Mouse (Mus musculus): ENCODE measurements around the gene Ap4e1.

Gene Ap4e1

GRCm38 (mm10) chr2:127008469-127008998, at the start of gene Ap4e1:
Ap4e1 (plus strand) TSS chr2:127008717.
- DNase-seq, result peak; percentile 90

DNA sequence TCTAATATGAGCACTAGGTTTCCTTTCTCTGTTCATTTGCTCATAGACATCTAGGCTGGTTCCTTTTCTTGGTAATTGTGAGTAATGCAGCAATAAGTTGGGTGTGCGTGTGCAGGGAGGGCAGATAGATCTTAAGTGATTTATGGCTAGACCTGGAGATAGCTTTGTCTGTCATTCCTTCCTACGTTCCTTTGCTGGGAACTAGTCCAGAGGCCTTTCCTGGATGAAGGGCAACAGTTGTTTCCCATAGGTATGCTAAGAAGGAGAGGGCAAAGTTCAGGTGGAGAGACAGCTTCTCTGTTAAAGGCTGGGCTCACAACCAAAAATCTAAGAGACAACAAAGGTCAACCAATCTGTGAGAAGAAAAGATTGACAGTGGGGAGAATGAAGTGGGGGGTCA, 46.8 kb upstream of the Ap4e1 start:
- DNase-seq, result no peak

- DNase-seq, result no peak
These were observed 31.1 kb upstream of the Ap4e1 start for GRCm38 (mm10) chr2:126977428-126977827.

GRCm38 (mm10) chr2:126983221-126983620, 25.3 kb upstream of the Ap4e1 start:
- DNase-seq, result no peak

GRCm38 (mm10) chr2:126989919-126990318, 18.6 kb upstream of the Ap4e1 start:
- no peak for DNase-seq

DNA sequence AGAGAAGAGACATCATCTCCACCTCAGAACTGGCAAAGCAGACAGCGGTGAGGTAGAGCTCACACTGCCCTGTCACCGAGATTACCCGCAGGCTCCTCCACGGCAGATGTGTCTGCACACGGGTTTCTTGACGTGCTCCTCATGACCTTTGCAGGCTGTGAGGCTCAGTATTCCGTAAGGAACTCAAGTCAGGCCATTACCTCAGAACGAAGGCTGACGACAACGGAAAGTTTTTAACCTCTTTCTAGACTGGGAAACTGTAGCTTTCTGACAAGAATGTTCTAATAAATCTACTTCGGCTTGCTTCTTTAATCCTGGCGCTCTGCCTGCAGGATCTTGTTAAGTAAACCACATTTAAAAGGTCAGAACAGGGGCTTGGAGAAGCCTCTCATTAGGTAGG, 15.8 kb upstream of the Ap4e1 start:
- DNase-seq, result no peak

DNA sequence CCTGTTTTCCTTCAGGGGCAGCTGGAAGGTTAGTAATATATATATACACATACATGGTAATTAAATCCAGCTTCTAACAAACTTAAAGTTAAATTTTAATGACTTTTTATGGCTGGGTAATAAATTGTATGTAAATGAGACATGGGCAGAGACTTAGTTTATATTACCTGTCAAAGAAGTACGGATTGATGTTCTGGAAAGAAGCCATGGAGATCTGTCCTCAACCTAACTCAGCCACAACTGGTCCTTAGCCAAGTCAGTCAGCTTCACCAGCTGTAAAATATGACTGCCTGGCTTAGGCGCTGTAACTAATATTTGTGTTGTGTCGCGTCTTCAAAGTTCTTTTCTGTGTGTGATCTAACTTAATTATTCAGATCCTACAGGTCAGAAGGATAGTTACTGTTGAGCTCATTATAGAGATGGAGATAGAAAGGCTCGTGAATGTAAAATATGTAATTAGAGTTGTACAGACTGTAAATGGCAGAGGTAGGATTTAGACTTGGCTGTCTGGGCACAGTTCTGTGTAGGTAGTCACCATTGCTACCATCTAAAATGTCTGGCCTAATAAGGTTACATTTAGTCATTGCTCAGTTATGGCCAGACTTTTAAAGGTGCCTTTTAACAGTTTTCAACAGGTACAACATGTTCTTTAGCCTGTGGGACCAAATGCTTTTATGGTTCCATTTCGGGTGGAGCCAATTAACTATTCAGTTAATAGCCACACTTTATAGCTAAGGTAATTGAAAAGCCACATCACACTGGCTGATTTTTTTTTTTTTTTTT, 13.9 kb upstream of the Ap4e1 start:
- DNase-seq, result no peak

DNA sequence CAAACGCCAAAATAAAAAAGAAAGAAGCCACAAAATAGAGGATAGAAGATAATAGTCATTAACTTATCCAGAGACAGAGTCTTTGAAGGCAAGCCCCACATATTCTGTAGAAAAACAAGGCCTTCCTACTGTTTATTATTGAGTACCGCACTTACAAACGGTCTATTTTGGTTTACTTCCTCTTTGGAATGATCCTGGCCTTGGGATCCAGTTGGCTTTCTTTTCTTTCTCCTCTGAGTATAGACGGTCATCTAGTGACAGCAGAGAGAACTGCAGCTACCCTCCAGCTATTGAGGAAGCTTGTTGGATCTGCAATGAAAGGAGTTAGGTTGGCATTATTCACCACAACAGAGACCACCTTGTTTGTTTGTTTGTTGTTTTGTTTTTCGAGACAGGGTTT, 11.8 kb upstream of the Ap4e1 start:
- peak; percentile 65 for DNase-seq

- no peak for DNase-seq
These were observed 10.3 kb upstream of the Ap4e1 start for GRCm38 (mm10) chr2:126998219-126998618.

GRCm38 (mm10) chr2:127000406-127001324, 7.9 kb upstream of the Ap4e1 start:
- no peak for DNase-seq

DNA sequence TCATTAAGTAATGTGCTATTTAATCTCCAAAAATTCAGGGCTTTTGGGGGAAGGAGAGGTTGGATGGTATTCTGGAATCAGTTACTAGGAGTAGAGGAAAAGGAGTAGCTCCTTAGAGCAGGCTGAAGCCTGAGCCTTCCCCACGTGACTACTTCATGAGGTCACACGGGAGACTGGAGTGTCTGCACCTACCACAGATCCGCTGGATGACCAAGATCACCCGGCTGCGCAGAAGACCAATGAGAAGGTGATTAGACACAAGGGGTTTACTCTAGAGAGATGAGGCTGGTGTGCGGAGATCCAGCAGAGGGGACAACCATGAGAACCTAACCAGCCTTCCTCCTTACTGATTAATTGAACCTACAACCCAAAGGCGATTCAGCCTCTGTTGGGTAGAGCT, 4.5 kb upstream of the Ap4e1 start:
- DNase-seq, result no peak

- peak; percentile 17 for DNase-seq
These were observed 1.7 kb upstream of the Ap4e1 start for GRCm38 (mm10) chr2:127006634-127007370.

GRCm38 (mm10) chr2:127007509-127007908, 1.0 kb upstream of the Ap4e1 start:
- no peak for DNase-seq

DNA sequence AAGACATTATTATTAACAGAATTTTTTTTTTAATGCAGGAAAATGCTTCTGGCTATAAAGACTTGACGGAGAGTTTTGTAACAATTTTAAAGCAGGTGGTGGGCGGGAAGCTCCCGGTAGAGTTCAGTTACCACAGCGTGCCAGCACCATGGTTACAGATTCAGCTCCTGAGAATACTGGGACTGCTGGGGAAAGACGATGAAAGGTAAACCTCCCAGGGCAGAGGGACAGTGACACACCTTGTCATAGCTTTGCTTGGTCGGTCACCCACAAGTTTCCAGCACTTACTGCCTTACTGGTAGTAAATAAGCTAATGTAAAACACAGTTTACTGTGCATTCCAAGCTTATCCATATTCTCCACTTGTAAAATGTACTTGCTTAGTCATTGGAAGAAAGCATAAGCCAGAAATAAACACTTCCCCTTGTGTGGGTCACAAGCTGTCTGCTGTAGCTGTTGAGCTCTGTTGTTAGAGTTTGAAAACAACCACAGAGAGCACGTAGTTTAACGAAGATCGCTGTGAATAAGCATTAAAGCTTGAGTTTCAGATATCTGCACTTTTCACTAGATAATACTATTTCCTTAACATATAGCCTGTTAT, 26.6 kb downstream of the Ap4e1 start:
- DNase-seq, result peak; percentile 50

DNA sequence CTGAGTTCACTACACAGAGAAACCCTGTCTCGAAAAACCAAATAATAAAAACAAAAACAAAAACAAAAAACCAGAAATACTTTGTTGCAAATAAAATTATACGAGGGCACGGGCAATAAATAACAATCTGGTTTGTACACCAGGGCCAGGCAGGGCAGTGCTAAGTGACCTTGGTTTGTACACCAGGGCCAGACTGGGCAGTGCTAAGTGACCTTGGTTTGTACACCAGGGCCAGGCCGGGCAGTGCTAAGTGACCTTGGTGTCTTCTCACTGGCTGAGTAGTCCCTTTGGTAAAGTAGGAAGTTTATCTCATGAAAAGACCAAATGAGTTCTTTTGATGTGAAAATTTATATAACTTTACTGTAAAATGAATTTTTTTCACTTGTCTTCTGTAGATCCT, 28.8 kb downstream of the Ap4e1 start:
- no peak for DNase-seq

DNA sequence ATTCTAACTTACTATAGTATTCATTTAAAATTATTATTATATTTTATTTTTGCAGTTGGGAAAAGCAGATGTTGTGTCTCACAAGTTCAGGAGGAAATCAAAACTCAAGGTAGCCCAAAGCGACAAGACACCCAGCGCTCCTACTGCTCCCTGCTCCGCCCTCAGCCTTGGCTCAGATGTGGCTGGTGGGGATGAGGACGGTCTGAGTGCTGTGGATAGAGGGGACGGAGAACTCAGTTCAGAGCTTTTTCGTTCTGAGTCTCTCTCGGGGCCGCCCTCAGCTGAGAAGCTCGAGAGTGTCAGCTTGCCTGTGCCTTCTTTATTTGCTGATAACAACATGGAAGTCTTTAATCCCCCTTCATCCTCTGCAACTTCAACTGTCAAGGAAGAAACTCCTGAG, 53.0 kb downstream of the Ap4e1 start:
- DNase-seq, result no peak

GRCm38 (mm10) chr2:127068806-127069205, 60.3 kb downstream of the Ap4e1 start:
- no peak for DNase-seq

DNA sequence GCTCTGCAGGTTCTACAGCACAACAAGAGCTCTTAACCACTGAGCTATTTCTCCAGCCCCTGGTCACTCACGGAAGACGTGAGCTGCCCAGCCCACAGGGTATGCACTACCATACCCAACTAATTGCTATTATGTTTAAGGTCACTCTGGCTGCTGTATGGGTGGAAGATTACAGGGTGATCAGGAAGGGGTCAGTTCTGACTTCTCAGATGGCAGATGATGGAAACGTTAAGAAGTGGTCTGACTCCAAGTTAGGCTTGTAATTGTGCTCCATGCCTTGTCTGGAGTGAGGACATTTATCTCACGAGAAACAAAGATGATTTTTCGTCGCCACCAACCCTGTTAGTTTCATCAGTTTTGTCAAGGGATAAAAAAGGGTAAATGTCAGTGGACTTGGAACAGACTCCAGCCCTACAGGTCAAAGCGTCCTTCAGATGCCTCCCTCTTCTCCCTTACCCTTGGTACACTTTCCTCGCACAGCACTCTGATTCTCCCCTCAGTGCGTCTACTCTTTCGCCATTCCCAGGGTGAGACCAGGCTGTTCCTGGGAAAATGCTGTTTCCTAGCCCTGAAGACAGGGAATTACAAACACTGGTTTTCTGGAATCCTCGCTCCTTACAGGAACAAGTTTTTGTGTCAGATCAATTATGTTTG, 61.4 kb downstream of the Ap4e1 start:
- DNase-seq, result no peak

- peak; percentile 87 for DNase-seq
These were observed 61.9 kb downstream of the Ap4e1 start, which contains the start of gene Blvra for GRCm38 (mm10) chr2:127070435-127070841. Blvra (plus strand) TSS chr2:127070665.

DNA sequence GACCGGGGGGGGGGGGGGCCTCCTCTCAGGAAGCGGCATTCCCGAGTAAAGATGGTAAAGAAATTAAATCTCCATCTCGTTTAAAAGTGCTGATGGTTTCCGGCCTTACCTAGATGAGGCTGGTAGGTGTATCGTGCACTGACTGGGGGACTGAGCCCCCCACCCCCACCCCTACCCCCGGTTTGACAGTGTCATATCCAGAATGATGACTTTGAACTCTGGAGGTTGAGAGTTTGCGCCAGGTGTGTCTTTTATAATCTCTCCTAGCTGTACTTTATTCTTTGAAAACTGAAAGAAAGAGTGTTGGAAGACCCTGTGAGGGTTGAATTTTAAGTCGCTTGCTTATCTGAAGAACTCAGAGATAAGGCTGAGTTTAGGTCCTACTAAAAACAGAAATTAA, 62.4 kb downstream of the Ap4e1 start:
- no peak for DNase-seq

GRCm38 (mm10) chr2:127074116-127074515, 65.6 kb downstream of the Ap4e1 start:
- DNase-seq, result no peak

- DNase-seq, result no peak
These were observed 69.1 kb downstream of the Ap4e1 start for GRCm38 (mm10) chr2:127077611-127078010.

Measured in layer of hippocampus, adult 9-11 months (tissue).